Mouse (Mus musculus) embryonic facial prominence, embryonic 11.5 days (tissue): ENCODE data around the gene Palld. TPM values are rescaled to one million over a fixed set of nuclear protein-coding genes. Genes with fewer than 3 reads are reported as not detected.

Experiments used
- ATAC-seq: fragments of 200-750 bp; cut with Nextera tagmentation; replicated peaks from 2 replicates; pipeline ENCODE4 v1.8.0; 2017; ENCODE audit warnings: low read depth; ENCODE audit not compliant: insufficient number of reproducible peaks, low FRiP score, low TSS enrichment
- DNase-seq: peaks from one replicate; pipeline ENCODE4 v3.0.0-alpha.2; 2015; ENCODE audit warnings: low spot score
- H3K27ac ChIP-seq: fragments of 300-500 bp; sonication (generic); replicated peaks from 2 replicates; pipeline ENCODE4 v1.5.1; 2014; ENCODE audit warnings: mild to moderate bottlenecking, low read depth, low read length, control low read depth
- H3K27me3 ChIP-seq: fragments of 300-500 bp; sonication (generic); 2 replicates; pipeline ENCODE4 v1.6.1; 2014; ENCODE audit warnings: mild to moderate bottlenecking, low read length, moderate library complexity, mixed read lengths; ENCODE audit not compliant: control insufficient read depth, insufficient read depth
- H3K36me3 ChIP-seq: fragments of 300-500 bp; sonication (generic); replicated peaks from 2 replicates; pipeline ENCODE4 v1.6.1; 2014; ENCODE audit warnings: low read depth, mild to moderate bottlenecking, low read length, moderate library complexity, mixed read lengths; ENCODE audit not compliant: control insufficient read depth, insufficient read depth
- H3K4me1 ChIP-seq: fragments of 300-500 bp; sonication (generic); 2 replicates; pipeline ENCODE4 v1.6.1; 2014; ENCODE audit warnings: low read length, mixed read lengths; ENCODE audit not compliant: control insufficient read depth, insufficient read depth
- H3K4me2 ChIP-seq: fragments of 300-500 bp; sonication (generic); 2 replicates; pipeline ENCODE4 v1.6.1; 2014; ENCODE audit warnings: low read depth, mild to moderate bottlenecking, control low read depth, low read length, moderate library complexity
- H3K4me3 ChIP-seq: fragments of 300-500 bp; sonication (generic); 2 replicates; pipeline ENCODE4 v1.5.1; 2014; ENCODE audit warnings: low read depth, low read length, control low read depth
- H3K9ac ChIP-seq: fragments of 300-500 bp; sonication (generic); replicated peaks from 2 replicates; pipeline ENCODE4 v1.6.1; 2014; ENCODE audit warnings: mild to moderate bottlenecking, control low read depth, low read length
- H3K9me3 ChIP-seq: fragments of 300-500 bp; sonication (generic); replicated peaks from 2 replicates; pipeline ENCODE4 v1.6.1; 2016; ENCODE audit warnings: mild to moderate bottlenecking, low read length, inconsistent platforms, mixed read lengths; ENCODE audit not compliant: control insufficient read depth
- WGBS: fragments of 180-500 bp; shearing (Covaris S2); extraction: QIAGEN DNeasy Blood & Tissue Kit; methylation state at CpG from one replicate; pipeline ENCODE4 v1.1.7; 2014; 5-methylcytosine and 5-hydroxymethylcytosine counted together
- polyA plus RNA-seq: library from polyadenylated mRNA; unstranded; fragments of >200 nt; fragmentation: Nextera tagmentation; extraction: Ambion mirVana; gene quantifications from 2 replicates; pipeline ENCODE4 v1.2.1, GENCODE M21; 2014

The Palld gene
- polyA plus RNA-seq, 1 experiment from 2014 or later, result 52.4 TPM

- Histone ChIP-seq H3K27me3 (no peaks in the 10 kb centered on the region), H3K9ac (no peak overlapping the region), H3K9me3 (no peaks in the 10 kb centered on the region), H3K36me3 (no peaks in the 10 kb centered on the region), H3K4me1 (no peaks in the 10 kb centered on the region), H3K27ac (no peak overlapping the region), H3K4me2 (no peak overlapping the region), H3K4me3 (no peak overlapping the region)
- ATAC-seq (no peak), DNase-seq (no peak)
- WGBS, result 90% methylated on average over 7 of the region's 7 CpGs
Measured at GRCm38 (mm10) chr8:61782931-61783491, 119.5 kb downstream of the Palld start.

- H3K36me3 ChIP-seq, result no peaks in the 10 kb centered on the region
- no peak for ATAC-seq
- 67% methylated on average over 5 of the region's 5 CpGs for WGBS
- no peaks in the 10 kb centered on the region for H3K9me3 ChIP-seq
- no peak overlapping the region for H3K9ac ChIP-seq
- no peaks in the 10 kb centered on the region for H3K27me3 ChIP-seq
- no peak overlapping the region for H3K4me2 ChIP-seq
- no peak overlapping the region for H3K4me3 ChIP-seq
- no peak overlapping the region for H3K27ac ChIP-seq
- H3K4me1 ChIP-seq, result no peaks in the 10 kb centered on the region
- DNase-seq, result no peak
Measured at GRCm38 (mm10) chr8:61780652-61781257, 121.7 kb downstream of the Palld start.

GRCm38 (mm10) chr8:61778194-61778593 is 124.3 kb downstream of the Palld start:
- Histone ChIP-seq H3K27me3 (no peaks in the 10 kb centered on the region), H3K4me2 (no peak overlapping the region), H3K9ac (no peak overlapping the region), H3K9me3 (no peaks in the 10 kb centered on the region), H3K27ac (no peak overlapping the region), H3K4me3 (no peak overlapping the region), H3K36me3 (no peaks in the 10 kb centered on the region), H3K4me1 (no peaks in the 10 kb centered on the region)
- 83% methylated on average over 3 of the region's 3 CpGs for WGBS
- no peak for ATAC-seq
- DNase-seq, result no peak

- H3K4me2 ChIP-seq, result no peak overlapping the region
- ATAC-seq, result no peak
- DNase-seq, result no peak
Measured at GRCm38 (mm10) chr8:61776560-61776959, 125.9 kb downstream of the Palld start.

GRCm38 (mm10) chr8:61775936-61776335 is 126.6 kb downstream of the Palld start:
- DNase-seq (peak; percentile 19), ATAC-seq (no peak)
- H3K4me3 ChIP-seq, result no peak overlapping the region
- no peaks in the 10 kb centered on the region for H3K4me1 ChIP-seq
- H3K9ac ChIP-seq, result no peak overlapping the region
- no peaks in the 10 kb centered on the region for H3K36me3 ChIP-seq
- 66% methylated on average over 6 of the region's 6 CpGs for WGBS
- no peak overlapping the region for H3K27ac ChIP-seq
- H3K27me3 ChIP-seq, result no peaks in the 10 kb centered on the region
- H3K4me2 ChIP-seq, result no peak overlapping the region
- H3K9me3 ChIP-seq, result no peaks in the 10 kb centered on the region

More at GRCm38 (mm10) chr8:61776560-61776959, 125.9 kb downstream of the Palld start:
- H3K4me1 ChIP-seq, result no peaks in the 10 kb centered on the region
- no peak overlapping the region for H3K27ac ChIP-seq
- WGBS, result 51% methylated on average over 9 of the region's 9 CpGs
- H3K9ac ChIP-seq, result no peak overlapping the region
- no peaks in the 10 kb centered on the region for H3K27me3 ChIP-seq
- H3K4me3 ChIP-seq, result no peak overlapping the region
- no peaks in the 10 kb centered on the region for H3K9me3 ChIP-seq
- H3K36me3 ChIP-seq, result no peaks in the 10 kb centered on the region

- DNase-seq, result no peak
- Histone ChIP-seq H3K9me3 (no peaks in the 10 kb centered on the region), H3K27ac (no peak overlapping the region), H3K4me2 (no peak overlapping the region), H3K9ac (no peak overlapping the region), H3K4me1 (no peaks in the 10 kb centered on the region), H3K36me3 (no peaks in the 10 kb centered on the region), H3K4me3 (no peak overlapping the region), H3K27me3 (no peaks in the 10 kb centered on the region)
- 86% methylated on average over 5 of the region's 5 CpGs for WGBS
- no peak for ATAC-seq
Measured at GRCm38 (mm10) chr8:61774161-61774560, 128.3 kb downstream of the Palld start.

GRCm38 (mm10) chr8:61773595-61774088 is 128.8 kb downstream of the Palld start:
- Histone ChIP-seq H3K36me3 (no peaks in the 10 kb centered on the region), H3K9ac (no peak overlapping the region), H3K4me3 (no peak overlapping the region), H3K27me3 (no peaks in the 10 kb centered on the region), H3K4me1 (no peaks in the 10 kb centered on the region), H3K9me3 (no peaks in the 10 kb centered on the region), H3K27ac (no peak overlapping the region), H3K4me2 (no peak overlapping the region)
- DNase-seq (no peak), ATAC-seq (no peak)
- WGBS, result 59% methylated on average over 4 of the region's 4 CpGs

GRCm38 (mm10) chr8:61771328-61771727 is 131.2 kb downstream of the Palld start:
- no peaks in the 10 kb centered on the region for H3K9me3 ChIP-seq
- DNase-seq (no peak), ATAC-seq (no peak)
- no peaks in the 10 kb centered on the region for H3K4me1 ChIP-seq
- H3K27ac ChIP-seq, result no peak overlapping the region
- WGBS, result 60% methylated on average over 3 of the region's 3 CpGs
- no peak overlapping the region for H3K4me3 ChIP-seq
- H3K36me3 ChIP-seq, result no peaks in the 10 kb centered on the region
- H3K9ac ChIP-seq, result no peak overlapping the region
- H3K4me2 ChIP-seq, result no peak overlapping the region
- H3K27me3 ChIP-seq, result no peaks in the 10 kb centered on the region
